Mouse (Mus musculus): Measurements from ENCODE around the gene Plekhg3. TPM values are rescaled to one million over a fixed set of nuclear protein-coding genes. Genes with fewer than 3 reads are reported as not detected.

The Plekhg3 gene
- total RNA-seq, 1 experiment, result 12.1 TPM

DNA sequence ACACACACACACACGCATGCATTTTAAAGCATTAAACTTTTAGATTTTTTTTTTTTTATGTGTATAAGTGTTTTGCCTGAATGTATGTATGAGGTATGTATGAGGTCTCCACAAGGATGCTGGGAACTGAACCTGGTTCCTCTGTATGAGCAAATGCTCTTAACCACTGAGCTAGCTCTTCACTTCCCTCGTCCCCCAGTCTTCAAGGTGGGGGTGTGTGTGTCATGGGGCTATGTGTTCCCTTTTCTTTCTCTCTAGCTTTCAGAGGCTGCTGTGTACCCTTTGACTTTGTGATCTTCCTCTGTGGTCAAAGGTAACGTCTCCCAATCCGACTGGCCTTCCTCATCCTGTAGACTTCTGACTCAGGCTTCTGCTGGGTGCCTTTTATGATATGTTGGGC, 22.3 kb downstream of the Plekhg3 start:
- no peak for DNase-seq (ENCODE audit: low read depth, low spot score)
- no peak for TF ChIP-seq HCFC1 (IDR thresholded peaks at IDR 0.05; ENCODE audit: borderline replicate concordance, insufficient read depth, low read length)
- TF ChIP-seq ZNF384 (IDR thresholded peaks at IDR 0.05; ENCODE audit: low read depth, low read length), result no peak
- no peak for TF ChIP-seq MAFK (IDR thresholded peaks at IDR 0.05; ENCODE audit: insufficient read depth, low read depth, low read length)
- no peak for TF ChIP-seq ZC3H11A (IDR thresholded peaks at IDR 0.05; ENCODE audit: borderline replicate concordance, low read depth, low read length)
- no peak for TF ChIP-seq CHD2 (IDR thresholded peaks at IDR 0.05; ENCODE audit: low read depth, low read length)
- Histone ChIP-seq H3K4me3 (ENCODE audit: insufficient read depth in 1 of 2, low read depth in 1 of 2, low read length in 2 of 2, poor library complexity in 1 of 2, severe bottlenecking in 1 of 2) (no peak overlapping the region), H3K27ac (ENCODE audit: insufficient read depth, low read depth, low read length, poor library complexity, severe bottlenecking) (no peak overlapping the region), H3K36me3 (ENCODE audit: control insufficient read depth, insufficient read depth, low read length, poor library complexity, severe bottlenecking) (no peaks in the 10 kb centered on the region), H3K9ac (ENCODE audit: insufficient read depth, low read depth, low read length, poor library complexity, severe bottlenecking) (no peak overlapping the region), H3K9me3 (ENCODE audit: control insufficient read depth, insufficient read depth, low read depth, low read length) (no peaks in the 10 kb centered on the region), H3K4me1 (ENCODE audit: control insufficient read depth in 2 of 2, insufficient read depth in 2 of 2, low read length in 2 of 2, poor library complexity in 1 of 2) (peaks cover 10 to 38% of the 10 kb centered on the region in 2 experiments)
- in situ Hi-C loops (cut with MboI; ENCODE audit: low sequenced_read_pairs in 2 of 2, unreplicated experiment in 2 of 2), result no loop called here

DNA sequence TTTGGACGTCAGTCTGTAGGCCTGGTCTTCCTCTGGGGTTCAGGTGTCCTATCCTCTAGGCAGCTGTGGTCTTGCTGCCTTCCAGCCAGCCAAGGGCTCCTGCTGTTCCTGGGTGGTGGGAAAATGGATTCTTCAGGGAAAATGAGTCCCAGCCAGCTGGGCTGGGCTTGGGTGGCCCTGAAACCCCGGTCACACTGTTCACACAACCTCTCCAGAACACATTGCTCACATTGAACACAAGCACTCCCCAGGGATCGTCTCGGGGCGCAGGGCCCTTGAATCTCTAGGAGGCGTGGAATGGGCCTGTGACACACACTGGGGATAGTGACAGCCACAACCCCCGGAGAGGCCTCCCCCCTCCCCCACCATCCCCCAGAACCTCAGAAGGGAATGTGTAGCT, 23.2 kb downstream of the Plekhg3 start:
- TF ChIP-seq ZC3H11A (IDR thresholded peaks at IDR 0.05; ENCODE audit: borderline replicate concordance, low read depth, low read length) (no peak), MAFK (IDR thresholded peaks at IDR 0.05; ENCODE audit: insufficient read depth, low read depth, low read length) (no peak), CHD2 (IDR thresholded peaks at IDR 0.05; ENCODE audit: low read depth, low read length) (no peak), HCFC1 (IDR thresholded peaks at IDR 0.05; ENCODE audit: borderline replicate concordance, insufficient read depth, low read length) (no peak), ZNF384 (IDR thresholded peaks at IDR 0.05; ENCODE audit: low read depth, low read length) (no peak)
- Histone ChIP-seq H3K27ac (ENCODE audit: insufficient read depth, low read depth, low read length, poor library complexity, severe bottlenecking) (no peak overlapping the region), H3K9me3 (ENCODE audit: control insufficient read depth, insufficient read depth, low read depth, low read length) (no peaks in the 10 kb centered on the region), H3K4me1 (ENCODE audit: control insufficient read depth in 2 of 2, insufficient read depth in 2 of 2, low read length in 2 of 2, poor library complexity in 1 of 2) (peaks cover 4 to 31% of the 10 kb centered on the region in 2 experiments), H3K9ac (ENCODE audit: insufficient read depth, low read depth, low read length, poor library complexity, severe bottlenecking) (no peak overlapping the region), H3K36me3 (ENCODE audit: control insufficient read depth, insufficient read depth, low read length, poor library complexity, severe bottlenecking) (peaks cover under 1% of the 10 kb centered on the region; the same call in 1 of the 2 replicates), H3K4me3 (ENCODE audit: insufficient read depth in 1 of 2, low read depth in 1 of 2, low read length in 2 of 2, poor library complexity in 1 of 2, severe bottlenecking in 1 of 2) (no peak overlapping the region)
- no peak for DNase-seq (ENCODE audit: low read depth, low spot score)
- in situ Hi-C loops (cut with MboI; ENCODE audit: low sequenced_read_pairs in 2 of 2, unreplicated experiment in 2 of 2), result no loop called here

DNA sequence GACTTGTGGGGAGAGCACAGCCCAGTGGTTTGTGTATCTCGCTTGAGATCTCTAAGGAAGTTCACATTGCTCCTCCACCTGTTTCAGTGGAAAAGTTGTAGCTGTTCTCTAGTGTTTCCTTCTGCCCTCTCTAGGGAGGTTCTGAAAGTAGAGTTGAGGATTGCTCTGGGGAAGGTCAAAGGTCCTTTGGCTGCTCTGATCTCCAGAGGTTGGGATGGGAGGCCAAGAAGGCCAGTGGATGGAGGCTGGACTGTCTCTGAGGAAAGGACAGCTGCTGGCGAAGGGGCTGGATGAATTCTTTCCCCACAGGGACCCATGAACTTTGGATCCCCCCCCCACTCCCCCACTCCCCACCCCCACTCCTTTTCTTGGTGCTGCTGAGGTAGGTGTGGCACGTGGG, 23.7 kb downstream of the Plekhg3 start:
- DNase-seq (ENCODE audit: low read depth, low spot score), result no peak
- Histone ChIP-seq H3K9me3 (ENCODE audit: control insufficient read depth, insufficient read depth, low read depth, low read length) (no peaks in the 10 kb centered on the region), H3K4me1 (ENCODE audit: control insufficient read depth in 2 of 2, insufficient read depth in 2 of 2, low read length in 2 of 2, poor library complexity in 1 of 2) (peaks cover 4 to 29% of the 10 kb centered on the region in 2 experiments), H3K27ac (ENCODE audit: insufficient read depth, low read depth, low read length, poor library complexity, severe bottlenecking) (no peak overlapping the region), H3K36me3 (ENCODE audit: control insufficient read depth, insufficient read depth, low read length, poor library complexity, severe bottlenecking) (peaks cover 2% of the 10 kb centered on the region; the same call in 1 of the 2 replicates), H3K9ac (ENCODE audit: insufficient read depth, low read depth, low read length, poor library complexity, severe bottlenecking) (no peak overlapping the region), H3K4me3 (ENCODE audit: insufficient read depth in 1 of 2, low read depth in 1 of 2, low read length in 2 of 2, poor library complexity in 1 of 2, severe bottlenecking in 1 of 2) (no peak overlapping the region)
- TF ChIP-seq ZNF384 (IDR thresholded peaks at IDR 0.05; ENCODE audit: low read depth, low read length) (no peak), HCFC1 (IDR thresholded peaks at IDR 0.05; ENCODE audit: borderline replicate concordance, insufficient read depth, low read length) (no peak), MAFK (IDR thresholded peaks at IDR 0.05; ENCODE audit: insufficient read depth, low read depth, low read length) (no peak), CHD2 (IDR thresholded peaks at IDR 0.05; ENCODE audit: low read depth, low read length) (no peak), ZC3H11A (IDR thresholded peaks at IDR 0.05; ENCODE audit: borderline replicate concordance, low read depth, low read length) (no peak)
- in situ Hi-C loops (cut with MboI; ENCODE audit: low sequenced_read_pairs in 2 of 2, unreplicated experiment in 2 of 2), result no loop called here

DNA sequence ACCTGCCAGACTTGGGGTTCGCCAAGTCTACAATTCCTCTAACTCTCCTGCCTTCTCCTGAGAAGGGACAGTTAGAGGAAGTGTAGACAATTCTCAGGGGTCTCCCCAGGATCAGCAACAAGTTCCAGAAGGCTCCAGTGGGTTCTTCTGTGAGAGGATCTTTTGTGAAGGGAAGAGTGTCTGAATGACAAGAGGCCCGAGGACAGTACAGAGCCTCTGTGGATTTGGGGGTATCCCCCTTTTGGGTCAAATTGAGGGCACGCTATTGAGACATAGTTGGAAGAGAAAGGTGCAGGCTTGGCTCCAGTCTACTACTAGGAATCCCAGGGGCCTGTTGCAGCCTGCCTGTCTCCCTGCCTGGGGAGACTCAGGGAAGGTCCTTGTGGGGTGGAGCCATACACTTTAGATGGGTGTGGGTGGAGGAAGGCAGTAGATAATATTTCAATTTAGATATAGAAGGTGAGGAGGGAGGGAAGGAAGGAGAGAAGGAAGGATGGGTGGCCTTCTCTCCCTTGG, 24.2 kb downstream of the Plekhg3 start:
- Histone ChIP-seq H3K27ac (ENCODE audit: insufficient read depth, low read depth, low read length, poor library complexity, severe bottlenecking) (no peak overlapping the region), H3K9ac (ENCODE audit: insufficient read depth, low read depth, low read length, poor library complexity, severe bottlenecking) (no peak overlapping the region), H3K4me3 (ENCODE audit: insufficient read depth in 1 of 2, low read depth in 1 of 2, low read length in 2 of 2, poor library complexity in 1 of 2, severe bottlenecking in 1 of 2) (no peak overlapping the region), H3K9me3 (ENCODE audit: control insufficient read depth, insufficient read depth, low read depth, low read length) (no peaks in the 10 kb centered on the region), H3K4me1 (ENCODE audit: control insufficient read depth in 2 of 2, insufficient read depth in 2 of 2, low read length in 2 of 2, poor library complexity in 1 of 2) (peaks cover 4 to 24% of the 10 kb centered on the region in 2 experiments; a peak in 3 of 4 replicates), H3K36me3 (ENCODE audit: control insufficient read depth, insufficient read depth, low read length, poor library complexity, severe bottlenecking) (peaks cover 2% of the 10 kb centered on the region; the same call in 1 of the 2 replicates)
- TF ChIP-seq ZNF384 (IDR thresholded peaks at IDR 0.05; ENCODE audit: low read depth, low read length) (no peak), MAFK (IDR thresholded peaks at IDR 0.05; ENCODE audit: insufficient read depth, low read depth, low read length) (no peak), ZC3H11A (IDR thresholded peaks at IDR 0.05; ENCODE audit: borderline replicate concordance, low read depth, low read length) (no peak), CHD2 (IDR thresholded peaks at IDR 0.05; ENCODE audit: low read depth, low read length) (no peak), HCFC1 (IDR thresholded peaks at IDR 0.05; ENCODE audit: borderline replicate concordance, insufficient read depth, low read length) (no peak)
- no peak for DNase-seq (ENCODE audit: low read depth, low spot score)
- in situ Hi-C loops (cut with MboI; ENCODE audit: low sequenced_read_pairs in 2 of 2, unreplicated experiment in 2 of 2), result no loop called here
